Mouse (Mus musculus): ENCODE data around the gene Slc7a8.

- no peak for TF ChIP-seq GATA1 (IDR thresholded peaks at IDR 0.05; ENCODE audit: borderline replicate concordance, low read length)
- no peak for TF ChIP-seq CTCF (IDR thresholded peaks at IDR 0.05; ENCODE audit: low read depth, low read length)
- no peak for TF ChIP-seq TAL1 (conservative IDR thresholded peaks at IDR 0.05; ENCODE audit: low read depth, low read length)
Measured at GRCm38 (mm10) chr14:54751768-54752167, 30.0 kb downstream of the Slc7a8 start.

Measured in G1E (cell line).